Mouse (Mus musculus): ENCODE results near the gene Nol10. TPM values are rescaled to one million over a fixed set of nuclear protein-coding genes. Genes with fewer than 3 reads are reported as not detected.

Gene Nol10
- total RNA-seq, 1 experiment: 22.3 TPM

- peaks cover 23% of the 10 kb centered on the region for H3K36me3 ChIP-seq (ENCODE audit: control insufficient read depth, insufficient read depth, low read length, poor library complexity, severe bottlenecking)
- TF ChIP-seq MAFK (IDR thresholded peaks at IDR 0.05; ENCODE audit: insufficient read depth, low read depth, low read length) (no peak), HCFC1 (IDR thresholded peaks at IDR 0.05; ENCODE audit: borderline replicate concordance, insufficient read depth, low read length) (no peak), ZNF384 (IDR thresholded peaks at IDR 0.05; ENCODE audit: low read depth, low read length) (no peak), CHD2 (IDR thresholded peaks at IDR 0.05; ENCODE audit: low read depth, low read length) (no peak), ZC3H11A (IDR thresholded peaks at IDR 0.05; ENCODE audit: borderline replicate concordance, low read depth, low read length) (no peak)
- H3K4me1 ChIP-seq (ENCODE audit: control insufficient read depth in 2 of 2, insufficient read depth in 2 of 2, low read length in 2 of 2, poor library complexity in 1 of 2): no peaks in the 10 kb centered on the region
- H3K9me3 ChIP-seq (ENCODE audit: control insufficient read depth, insufficient read depth, low read depth, low read length): no peaks in the 10 kb centered on the region
- no peak overlapping the region for H3K4me3 ChIP-seq (ENCODE audit: insufficient read depth in 1 of 2, low read depth in 1 of 2, low read length in 2 of 2, poor library complexity in 1 of 2, severe bottlenecking in 1 of 2)
- H3K9ac ChIP-seq (ENCODE audit: insufficient read depth, low read depth, low read length, poor library complexity, severe bottlenecking): no peak overlapping the region
- in situ Hi-C loops (cut with MboI; ENCODE audit: low sequenced_read_pairs in 2 of 2, unreplicated experiment in 2 of 2): no loop called here
- no peak overlapping the region for H3K27ac ChIP-seq (ENCODE audit: insufficient read depth, low read depth, low read length, poor library complexity, severe bottlenecking)
- DNase-seq (ENCODE audit: low read depth, low spot score): peak; percentile 24
These were observed 18.7 kb downstream of the Nol10 start for GRCm38 (mm10) chr12:17366981-17367380.

GRCm38 (mm10) chr12:17369111-17369510 is 20.9 kb downstream of the Nol10 start:
- TF ChIP-seq HCFC1 (IDR thresholded peaks at IDR 0.05; ENCODE audit: borderline replicate concordance, insufficient read depth, low read length) (no peak), MAFK (IDR thresholded peaks at IDR 0.05; ENCODE audit: insufficient read depth, low read depth, low read length) (no peak), ZNF384 (IDR thresholded peaks at IDR 0.05; ENCODE audit: low read depth, low read length) (no peak), ZC3H11A (IDR thresholded peaks at IDR 0.05; ENCODE audit: borderline replicate concordance, low read depth, low read length) (no peak), CHD2 (IDR thresholded peaks at IDR 0.05; ENCODE audit: low read depth, low read length) (no peak)
- H3K36me3 ChIP-seq (ENCODE audit: control insufficient read depth, insufficient read depth, low read length, poor library complexity, severe bottlenecking): peaks cover 28% of the 10 kb centered on the region
- H3K4me3 ChIP-seq (ENCODE audit: insufficient read depth in 1 of 2, low read depth in 1 of 2, low read length in 2 of 2, poor library complexity in 1 of 2, severe bottlenecking in 1 of 2): no peak overlapping the region
- no peak overlapping the region for H3K9ac ChIP-seq (ENCODE audit: insufficient read depth, low read depth, low read length, poor library complexity, severe bottlenecking)
- DNase-seq (ENCODE audit: low read depth, low spot score): no peak
- in situ Hi-C loops (cut with MboI; ENCODE audit: low sequenced_read_pairs in 2 of 2, unreplicated experiment in 2 of 2): no loop called here
- H3K4me1 ChIP-seq (ENCODE audit: control insufficient read depth in 2 of 2, insufficient read depth in 2 of 2, low read length in 2 of 2, poor library complexity in 1 of 2): no peaks in the 10 kb centered on the region
- H3K27ac ChIP-seq (ENCODE audit: insufficient read depth, low read depth, low read length, poor library complexity, severe bottlenecking): no peak overlapping the region
- no peaks in the 10 kb centered on the region for H3K9me3 ChIP-seq (ENCODE audit: control insufficient read depth, insufficient read depth, low read depth, low read length)

GRCm38 (mm10) chr12:17369551-17370325 is 21.5 kb downstream of the Nol10 start:
- H3K9me3 ChIP-seq (ENCODE audit: control insufficient read depth, insufficient read depth, low read depth, low read length): no peaks in the 10 kb centered on the region
- no peak overlapping the region for H3K27ac ChIP-seq (ENCODE audit: insufficient read depth, low read depth, low read length, poor library complexity, severe bottlenecking)
- TF ChIP-seq ZC3H11A (IDR thresholded peaks at IDR 0.05; ENCODE audit: borderline replicate concordance, low read depth, low read length): no peak
- TF ChIP-seq HCFC1 (IDR thresholded peaks at IDR 0.05; ENCODE audit: borderline replicate concordance, insufficient read depth, low read length): no peak
- TF ChIP-seq CHD2 (IDR thresholded peaks at IDR 0.05; ENCODE audit: low read depth, low read length): no peak
- no peak for TF ChIP-seq MAFK (IDR thresholded peaks at IDR 0.05; ENCODE audit: insufficient read depth, low read depth, low read length)
- TF ChIP-seq ZNF384 (IDR thresholded peaks at IDR 0.05; ENCODE audit: low read depth, low read length): no peak
- in situ Hi-C loops (cut with MboI; ENCODE audit: low sequenced_read_pairs in 2 of 2, unreplicated experiment in 2 of 2): no loop called here
- no peak overlapping the region for H3K4me3 ChIP-seq (ENCODE audit: insufficient read depth in 1 of 2, low read depth in 1 of 2, low read length in 2 of 2, poor library complexity in 1 of 2, severe bottlenecking in 1 of 2)
- H3K9ac ChIP-seq (ENCODE audit: insufficient read depth, low read depth, low read length, poor library complexity, severe bottlenecking): no peak overlapping the region
- no peak for DNase-seq (ENCODE audit: low read depth, low spot score)
- no peaks in the 10 kb centered on the region for H3K4me1 ChIP-seq (ENCODE audit: control insufficient read depth in 2 of 2, insufficient read depth in 2 of 2, low read length in 2 of 2, poor library complexity in 1 of 2)
- peaks cover 30% of the 10 kb centered on the region for H3K36me3 ChIP-seq (ENCODE audit: control insufficient read depth, insufficient read depth, low read length, poor library complexity, severe bottlenecking)

- H3K4me3 ChIP-seq (ENCODE audit: insufficient read depth in 1 of 2, low read depth in 1 of 2, low read length in 2 of 2, poor library complexity in 1 of 2, severe bottlenecking in 1 of 2): no peak overlapping the region
- no peak overlapping the region for H3K9ac ChIP-seq (ENCODE audit: insufficient read depth, low read depth, low read length, poor library complexity, severe bottlenecking)
- TF ChIP-seq HCFC1 (IDR thresholded peaks at IDR 0.05; ENCODE audit: borderline replicate concordance, insufficient read depth, low read length): no peak
- 0 out of 2 replicates have a peak, but pooled peaks have one; percentile 43 for TF ChIP-seq ZC3H11A (IDR thresholded peaks at IDR 0.05; ENCODE audit: borderline replicate concordance, low read depth, low read length)
- H3K36me3 ChIP-seq (ENCODE audit: control insufficient read depth, insufficient read depth, low read length, poor library complexity, severe bottlenecking): peaks cover 37% of the 10 kb centered on the region
- peak; percentile 43 for DNase-seq (ENCODE audit: low read depth, low spot score)
- in situ Hi-C loops (cut with MboI; ENCODE audit: low sequenced_read_pairs in 2 of 2, unreplicated experiment in 2 of 2): no loop called here
- H3K27ac ChIP-seq (ENCODE audit: insufficient read depth, low read depth, low read length, poor library complexity, severe bottlenecking): no peak overlapping the region
- H3K4me1 ChIP-seq (ENCODE audit: control insufficient read depth in 2 of 2, insufficient read depth in 2 of 2, low read length in 2 of 2, poor library complexity in 1 of 2): no peaks in the 10 kb centered on the region
- no peaks in the 10 kb centered on the region for H3K9me3 ChIP-seq (ENCODE audit: control insufficient read depth, insufficient read depth, low read depth, low read length)
These were observed 23.5 kb downstream of the Nol10 start for GRCm38 (mm10) chr12:17371589-17372235.

Data from ES-E14 (cell line).